Mouse (Mus musculus) kidney, adult 2 months (tissue): Measurements from ENCODE around the gene Kcnk7.

Experiments
- CTCF ChIP-seq: fragments of 200-500 bp; conservative IDR thresholded peaks from 2 replicates; pipeline ENCODE4 v1.5.1; 2011; ENCODE audit warnings: low read depth, mild to moderate bottlenecking, control low read depth, low read length, moderate library complexity, mixed read lengths; ENCODE audit not compliant: insufficient read depth, insufficient read length
- POLR2A ChIP-seq: fragments of 200-500 bp; IDR thresholded peaks from one replicate; pipeline ENCODE4 v1.6.1; 2011; ENCODE audit warnings: low read depth, low read length, control low read depth

GRCm38 (mm10) chr19:5689565-5690342 lies 14.4 kb upstream of the Kcnk7 start:
- TF ChIP-seq POLR2A: peak; percentile 41
- TF ChIP-seq CTCF: no peak
